Comparison of ENCODE assay signal across 8 mouse cellular contexts in the genomic region with DNA sequence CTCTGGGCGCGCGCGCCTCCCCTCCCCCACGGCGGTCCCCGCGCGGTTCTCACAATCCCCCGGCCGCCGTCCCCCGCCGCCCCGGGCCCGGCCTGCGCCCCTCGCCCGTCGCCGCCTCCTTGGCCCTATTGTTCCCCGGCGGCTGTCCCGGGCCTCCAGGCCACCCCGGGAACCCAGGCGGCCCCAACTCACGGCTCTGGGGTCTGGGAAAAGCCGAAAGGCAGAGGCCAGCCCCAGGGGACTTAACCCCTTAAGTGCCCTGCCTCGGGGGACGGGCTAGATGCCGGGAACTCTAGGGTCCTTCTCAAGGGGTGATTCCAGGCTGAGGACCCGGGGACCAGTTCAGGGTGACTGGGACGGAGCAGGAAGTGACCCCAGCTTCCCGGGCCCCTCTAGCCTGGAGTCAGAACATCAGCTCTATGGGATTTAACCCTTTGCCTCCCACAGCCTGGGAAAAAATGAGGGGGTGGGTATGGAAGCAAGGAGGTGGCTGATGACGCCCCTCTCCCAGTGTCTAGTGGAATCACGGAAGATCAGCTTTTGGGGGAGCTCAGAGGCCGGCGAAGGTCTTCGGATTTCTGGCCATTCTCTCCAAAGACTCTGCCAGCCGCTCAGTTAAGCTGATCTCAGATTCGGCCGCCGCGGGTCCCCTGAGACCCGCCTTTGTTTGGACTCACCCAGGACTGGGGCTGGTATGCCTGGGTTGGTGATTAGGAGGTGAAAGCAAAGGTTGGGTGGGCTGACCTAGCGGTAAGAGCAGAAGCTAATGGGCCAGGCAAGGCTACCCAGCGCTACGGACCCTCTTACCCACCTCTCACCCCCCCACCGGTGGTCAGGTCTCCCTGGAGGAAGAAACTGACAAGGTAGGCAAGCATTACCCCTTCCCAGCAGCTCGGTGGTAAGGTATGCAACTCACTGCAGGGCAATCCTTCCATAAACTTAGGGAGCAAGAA. TPM values are rescaled to one million over a fixed set of nuclear protein-coding genes. Genes with fewer than 3 reads are reported as not detected.
A peak's percentile ranks its signal among the peaks of the same experiment; 100 is the strongest.
DNase-seq lines count a peak whose midpoint lies in the region; ATAC-seq and TF ChIP-seq lines count a peak whose summit lies in the region.

A gene (minus strand): TSS at position 907 of the 953 bp plus-strand sequence.

- H3K4me3 ChIP-seq in embryonic facial prominence, embryonic 13.5 days, result peak within 1 kb of the TSS; percentile 100
- peak within 1 kb of the TSS; percentile 99 for H3K4me3 ChIP-seq in kidney, embryonic 14.5 days (ENCODE audit: low read length)
- H3K4me3 ChIP-seq in limb, embryonic 14.5 days (replicated peaks; ENCODE audit: low read length), result peak within 1 kb of the TSS; percentile 99
- peak within 1 kb of the TSS; percentile 100 for H3K4me3 ChIP-seq in midbrain, embryonic 16.5 days (ENCODE audit: low read depth, low read length)
- H3K4me3 ChIP-seq in stomach, embryonic 14.5 days (ENCODE audit: low read depth, low read length), result peak within 1 kb of the TSS; percentile 92

- 1% methylated on average over 50 of the region's 50 CpGs for WGBS in embryonic facial prominence, embryonic 13.5 days
- under 1% methylated on average over 43 of the region's 50 CpGs for WGBS in kidney, embryonic 14.5 days
- under 1% methylated on average over 45 of the region's 50 CpGs for WGBS in limb, embryonic 14.5 days
- 1% methylated on average over 43 of the region's 50 CpGs for WGBS in midbrain, embryonic 16.5 days
- WGBS in stomach, embryonic 14.5 days, result under 1% methylated on average over 49 of the region's 50 CpGs

- peak within 1 kb of the TSS; percentile 85 for H3K27ac ChIP-seq in embryonic facial prominence, embryonic 13.5 days
- peak within 1 kb of the TSS; percentile 90 for H3K27ac ChIP-seq in kidney, embryonic 14.5 days (ENCODE audit: low read depth, low read length)
- H3K27ac ChIP-seq in limb, embryonic 14.5 days (replicated peaks; ENCODE audit: low read depth, low read length), result peak within 1 kb of the TSS; percentile 82
- H3K27ac ChIP-seq in midbrain, embryonic 16.5 days (ENCODE audit: low read length), result peak within 1 kb of the TSS; percentile 94
- H3K27ac ChIP-seq in stomach, embryonic 14.5 days (ENCODE audit: low read length), result peak within 1 kb of the TSS; percentile 75

- H3K4me1 ChIP-seq in embryonic facial prominence, embryonic 13.5 days, result peaks cover 14% of the 10 kb centered on the region
- H3K4me1 ChIP-seq in kidney, embryonic 14.5 days (ENCODE audit: control insufficient read depth, insufficient read depth, low read length), result peaks cover 14% of the 10 kb centered on the region
- peaks cover 10% of the 10 kb centered on the region; the same call in 1 of the 2 replicates for H3K4me1 ChIP-seq in limb, embryonic 14.5 days (ENCODE audit: control insufficient read depth, insufficient read depth, low read length)
- peaks cover 23% of the 10 kb centered on the region for H3K4me1 ChIP-seq in midbrain, embryonic 16.5 days (ENCODE audit: control insufficient read depth, insufficient read depth, low read length)
- peaks cover 6% of the 10 kb centered on the region for H3K4me1 ChIP-seq in stomach, embryonic 14.5 days (ENCODE audit: control insufficient read depth, insufficient read depth, low read length)

- no peaks in the 10 kb centered on the region for H3K27me3 ChIP-seq in embryonic facial prominence, embryonic 13.5 days
- no peaks in the 10 kb centered on the region for H3K27me3 ChIP-seq in kidney, embryonic 14.5 days (ENCODE audit: control insufficient read depth, insufficient read depth, low read length)
- no peaks in the 10 kb centered on the region for H3K27me3 ChIP-seq in limb, embryonic 14.5 days (ENCODE audit: control insufficient read depth, insufficient read depth, low read length)
- H3K27me3 ChIP-seq in midbrain, embryonic 16.5 days (ENCODE audit: control insufficient read depth, insufficient read depth, low read depth, low read length), result no peaks in the 10 kb centered on the region
- H3K27me3 ChIP-seq in stomach, embryonic 14.5 days (ENCODE audit: control insufficient read depth, insufficient read depth, low read length), result no peaks in the 10 kb centered on the region

- peak; percentile 49 to 64 for DNase-seq in urinary bladder, adult 18-20 months (ENCODE audit: low spot score in 2 of 2)
- no peak for DNase-seq in urinary bladder, postnatal 10 days (ENCODE audit: low spot score)
- peak; percentile 83 to 84 for DNase-seq in heart, adult 9 months (ENCODE audit: low spot score in 2 of 2)
- DNase-seq in limb, embryonic 14.5 days (ENCODE audit: low spot score), result peak; percentile 84

- peak within 1 kb of the TSS; percentile 94 for H3K9ac ChIP-seq in embryonic facial prominence, embryonic 13.5 days
- H3K9ac ChIP-seq in kidney, embryonic 14.5 days (ENCODE audit: low read depth, low read length), result peak within 1 kb of the TSS; percentile 98
- H3K9ac ChIP-seq in limb, embryonic 14.5 days (ENCODE audit: low read depth, low read length, severe bottlenecking), result peak within 1 kb of the TSS; percentile 96
- peak within 1 kb of the TSS; percentile 97 for H3K9ac ChIP-seq in midbrain, embryonic 16.5 days (ENCODE audit: low read depth, low read length)
- H3K9ac ChIP-seq in stomach, embryonic 14.5 days (replicated peaks; ENCODE audit: low read depth, low read length), result peak within 1 kb of the TSS; percentile 92

- 0 out of 2 replicates have a peak, but pooled peaks have one; percentile 26 for TF ChIP-seq POLR2A in limb, embryonic 14.5 days (IDR thresholded peaks at IDR 0.05; ENCODE audit: borderline replicate concordance, extremely low read depth, insufficient read depth, insufficient read length)

- peak; percentile 83 for ATAC-seq in embryonic facial prominence, embryonic 13.5 days (ENCODE audit: insufficient number of reproducible peaks, insufficient read depth, low FRiP score, low TSS enrichment, low read depth)
- peak; percentile 93 for ATAC-seq in kidney, embryonic 14.5 days (ENCODE audit: low FRiP score, low TSS enrichment)
- ATAC-seq in limb, embryonic 14.5 days (ENCODE audit: low FRiP score, low read depth), result peak; percentile 90
- peak; percentile 95 for ATAC-seq in midbrain, embryonic 16.5 days
- peak; percentile 91 for ATAC-seq in stomach, embryonic 14.5 days (ENCODE audit: insufficient number of reproducible peaks, insufficient read depth, low FRiP score, low read depth)

- H3K4me2 ChIP-seq in embryonic facial prominence, embryonic 13.5 days, result peak within 1 kb of the TSS; percentile 86
- H3K4me2 ChIP-seq in kidney, embryonic 14.5 days (replicated peaks; ENCODE audit: low read depth, low read length), result peak within 1 kb of the TSS; percentile 81
- H3K4me2 ChIP-seq in limb, embryonic 14.5 days (replicated peaks; ENCODE audit: low read depth, low read length, severe bottlenecking), result peak within 1 kb of the TSS; percentile 82
- peak within 1 kb of the TSS; percentile 95 for H3K4me2 ChIP-seq in midbrain, embryonic 16.5 days (ENCODE audit: low read length)
- H3K4me2 ChIP-seq in stomach, embryonic 14.5 days (replicated peaks; ENCODE audit: low read depth, low read length), result peak within 1 kb of the TSS; percentile 61

- no peaks in the 10 kb centered on the region for H3K9me3 ChIP-seq in embryonic facial prominence, embryonic 13.5 days
- H3K9me3 ChIP-seq in kidney, embryonic 14.5 days (ENCODE audit: control insufficient read depth, low read length), result 0 out of 2 replicates have a peak, but pooled peaks cover 2% of the 10 kb centered on the region
- no peaks in the 10 kb centered on the region for H3K9me3 ChIP-seq in limb, embryonic 14.5 days (ENCODE audit: control insufficient read depth, low read length)
- H3K9me3 ChIP-seq in midbrain, embryonic 16.5 days (replicated peaks; ENCODE audit: control insufficient read depth, low read length, poor library complexity, severe bottlenecking), result no peaks in the 10 kb centered on the region
- H3K9me3 ChIP-seq in stomach, embryonic 14.5 days (ENCODE audit: control insufficient read depth, low read depth, low read length), result no peaks in the 10 kb centered on the region

- peaks cover 27% of the 10 kb centered on the region for H3K36me3 ChIP-seq in embryonic facial prominence, embryonic 13.5 days
- peaks cover 26% of the 10 kb centered on the region for H3K36me3 ChIP-seq in kidney, embryonic 14.5 days (ENCODE audit: control insufficient read depth, insufficient read depth, low read length)
- H3K36me3 ChIP-seq in limb, embryonic 14.5 days (ENCODE audit: control insufficient read depth, insufficient read depth, low read length), result peaks cover 27% of the 10 kb centered on the region
- peaks cover 26% of the 10 kb centered on the region for H3K36me3 ChIP-seq in midbrain, embryonic 16.5 days (ENCODE audit: control insufficient read depth, insufficient read depth, low read length)
- peaks cover 24% of the 10 kb centered on the region for H3K36me3 ChIP-seq in stomach, embryonic 14.5 days (ENCODE audit: control insufficient read depth, insufficient read depth, low read length)

RNA-seq across cellular contexts. Expression of the gene that starts here (rescaled TPM):
- 15.8 and 18.8 TPM in 2 replicates for polyA plus RNA-seq in embryonic facial prominence, embryonic 13.5 days (2015; fragmentation: Nextera tagmentation; extraction: Ambion mirVana)
- polyA plus RNA-seq in kidney, embryonic 14.5 days (2014; fragmentation: Nextera tagmentation; extraction: Ambion mirVana), result 14.0 and 23.5 TPM in 2 replicates
- 23.8 and 24.5 TPM in 2 replicates for polyA plus RNA-seq in limb, embryonic 14.5 days (2012; rRNA removed)
- 13.9 and 19.2 TPM in 2 replicates for polyA plus RNA-seq in limb, embryonic 14.5 days (2014; fragmentation: Nextera tagmentation; extraction: Ambion mirVana)
- polyA plus RNA-seq in midbrain, embryonic 16.5 days (2015; fragmentation: Nextera tagmentation; extraction: Ambion mirVana), result 18.3 and 22.4 TPM in 2 replicates
- polyA plus RNA-seq in stomach, embryonic 14.5 days (2014; fragmentation: Nextera tagmentation; extraction: Ambion mirVana), result 16.0 and 17.2 TPM in 2 replicates
